Mouse (Mus musculus) cerebellum, adult 2 months (tissue): ENCODE results near the gene Sema4f.

Source experiments
- CTCF ChIP-seq: fragments of 200-500 bp; IDR thresholded peaks from 2 replicates; pipeline ENCODE4 v1.5.1; 2011; ENCODE audit warnings: low read depth, mild to moderate bottlenecking, control low read depth, low read length, moderate library complexity, borderline replicate concordance; ENCODE audit not compliant: insufficient read depth
- POLR2A ChIP-seq: fragments of 200-500 bp; IDR thresholded peaks from 2 replicates; pipeline ENCODE4 v1.6.1; 2011; ENCODE audit warnings: low read length, control low read depth, borderline replicate concordance; ENCODE audit not compliant: insufficient read depth

DNA sequence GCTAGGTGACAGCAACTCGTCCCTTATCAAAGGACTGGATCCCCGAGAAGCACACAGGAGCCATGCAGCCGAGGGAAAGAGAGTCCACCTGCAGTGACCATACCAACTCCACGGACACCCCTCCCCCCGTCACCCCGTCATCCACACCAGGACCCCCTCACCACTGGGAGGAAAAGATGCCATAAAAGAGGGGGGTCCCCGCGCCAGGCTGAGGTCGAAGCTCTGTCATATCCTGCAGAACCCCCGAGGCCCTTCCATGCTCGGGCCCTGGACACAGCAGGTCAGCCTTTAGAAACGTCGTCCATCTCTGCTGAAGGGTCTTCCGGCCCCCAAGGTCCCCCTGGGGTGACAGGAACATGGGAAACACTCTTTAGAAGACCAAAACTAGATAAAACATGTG is 21.2 kb downstream of the Sema4f start:
- TF ChIP-seq CTCF (no peak), POLR2A (no peak)
